Mouse (Mus musculus): ENCODE results near the gene Reep3. TPM values are rescaled to one million over a fixed set of nuclear protein-coding genes. Genes with fewer than 3 reads are reported as not detected.

Gene Reep3
- polyA plus RNA-seq, 1 experiment from 2014 or later = 28.7 TPM

DNA sequence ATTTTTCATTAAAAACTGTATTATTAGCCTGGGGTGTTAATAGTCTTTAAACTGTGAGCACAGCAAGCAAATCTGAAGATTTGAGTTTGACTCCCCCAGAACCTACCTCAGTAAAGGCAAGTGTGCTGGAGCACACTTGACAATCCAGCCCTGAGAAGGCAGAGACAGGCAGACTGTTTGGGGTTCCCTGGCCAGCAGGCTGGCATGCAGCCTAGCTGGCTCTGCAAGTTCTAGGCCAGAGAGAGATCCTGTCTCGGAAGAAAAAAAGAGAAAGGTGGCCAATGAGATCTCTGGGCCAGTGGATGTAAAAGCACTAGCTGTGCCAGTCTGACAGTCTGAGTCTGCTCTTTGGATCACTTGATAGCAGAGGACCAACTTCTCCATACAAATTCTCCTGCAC, 32.8 kb upstream of the Reep3 start:
- Histone ChIP-seq H3K9ac (ENCODE audit: low read length) (no peak overlapping the region), H3K27ac (replicated peaks in 1 of 2; ENCODE audit: control insufficient read depth in 1 of 2, insufficient read depth in 1 of 2, low read depth in 2 of 2, low read length in 2 of 2) (no peak overlapping the region), H3K9me3 (ENCODE audit: control insufficient read depth, low read length) (no peaks in the 10 kb centered on the region), H3K4me2 (ENCODE audit: low read length) (no peak overlapping the region), H3K4me1 (ENCODE audit: control insufficient read depth in 2 of 2, insufficient read depth in 2 of 2, low read length in 2 of 2) (peaks cover 9 to 34% of the 10 kb centered on the region in 2 experiments), H3K27me3 (ENCODE audit: control insufficient read depth, insufficient read depth, low read length) (no peaks in the 10 kb centered on the region), H3K4me3 (ENCODE audit: control insufficient read depth in 1 of 2, insufficient read depth in 1 of 2, low read depth in 1 of 2, low read length in 2 of 2) (no peak overlapping the region), H3K36me3 (ENCODE audit: control insufficient read depth, insufficient read depth, low read length) (no peaks in the 10 kb centered on the region)
- ATAC-seq (ENCODE audit: insufficient number of reproducible peaks, insufficient read depth, low FRiP score, low read depth) = no peak
- WGBS = 67% methylated on average over 1 of the region's 1 CpGs

DNA sequence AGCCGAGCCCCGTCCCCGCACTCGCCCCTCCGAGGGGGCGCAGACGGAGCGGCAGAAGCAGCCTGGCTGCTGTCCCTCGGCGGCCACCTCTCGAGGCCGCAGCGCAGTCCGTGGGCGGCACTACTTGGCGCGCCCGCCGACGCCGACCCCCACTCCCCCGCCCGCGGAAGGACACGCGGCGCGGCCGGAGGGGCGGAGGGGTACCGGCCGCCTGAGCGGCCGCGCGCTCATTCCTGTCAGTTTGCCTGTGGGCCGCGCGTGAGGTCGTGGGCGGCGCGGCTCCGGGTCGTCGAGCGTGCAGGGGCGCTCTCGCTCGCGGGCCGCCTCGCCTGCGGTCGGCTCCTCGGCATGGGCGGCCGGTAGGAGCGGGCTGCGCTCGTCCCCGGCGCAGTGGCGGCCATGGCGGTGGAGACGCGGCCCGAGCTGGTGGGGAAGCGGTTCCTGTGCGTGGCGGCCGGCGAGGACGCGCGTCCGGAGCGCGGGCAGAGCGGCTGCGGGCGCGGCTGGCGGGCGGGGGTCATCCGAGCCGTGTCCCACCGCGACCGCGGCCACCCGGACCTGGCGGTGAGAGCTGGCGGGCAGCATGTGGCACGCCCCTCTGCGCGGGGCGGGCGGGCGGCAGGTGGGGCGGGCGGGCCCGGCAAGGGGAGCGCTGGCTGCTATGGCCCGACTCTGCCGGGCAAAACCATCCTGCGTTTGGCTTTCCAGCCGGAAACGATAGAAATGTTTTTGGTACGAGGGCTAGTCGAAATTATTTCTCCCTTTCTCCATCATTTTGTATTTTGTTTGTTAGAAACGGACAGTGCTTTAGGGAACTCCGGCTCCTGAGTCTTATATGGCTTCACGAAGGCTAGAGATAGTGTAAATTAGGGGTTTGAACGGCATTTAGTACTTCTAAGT, 30.4 kb upstream of the Reep3 start:
- ATAC-seq (ENCODE audit: insufficient number of reproducible peaks, insufficient read depth, low FRiP score, low read depth) = peak; percentile 60
- Histone ChIP-seq H3K9ac (ENCODE audit: low read length) (peak overlapping the region; percentile 94), H3K4me1 (ENCODE audit: control insufficient read depth in 2 of 2, insufficient read depth in 2 of 2, low read length in 2 of 2) (peaks cover 14 to 52% of the 10 kb centered on the region in 2 experiments), H3K36me3 (ENCODE audit: control insufficient read depth, insufficient read depth, low read length) (no peaks in the 10 kb centered on the region), H3K27ac (replicated peaks in 1 of 2; ENCODE audit: control insufficient read depth in 1 of 2, insufficient read depth in 1 of 2, low read depth in 2 of 2, low read length in 2 of 2) (peak overlapping the region; percentile 90 to 91), H3K4me3 (ENCODE audit: control insufficient read depth in 1 of 2, insufficient read depth in 1 of 2, low read depth in 1 of 2, low read length in 2 of 2) (peak overlapping the region; percentile 94 to 99), H3K9me3 (ENCODE audit: control insufficient read depth, low read length) (no peaks in the 10 kb centered on the region), H3K4me2 (ENCODE audit: low read length) (peak overlapping the region; percentile 84), H3K27me3 (ENCODE audit: control insufficient read depth, insufficient read depth, low read length) (no peaks in the 10 kb centered on the region)
- WGBS = under 1% methylated on average over 103 of the region's 115 CpGs

DNA sequence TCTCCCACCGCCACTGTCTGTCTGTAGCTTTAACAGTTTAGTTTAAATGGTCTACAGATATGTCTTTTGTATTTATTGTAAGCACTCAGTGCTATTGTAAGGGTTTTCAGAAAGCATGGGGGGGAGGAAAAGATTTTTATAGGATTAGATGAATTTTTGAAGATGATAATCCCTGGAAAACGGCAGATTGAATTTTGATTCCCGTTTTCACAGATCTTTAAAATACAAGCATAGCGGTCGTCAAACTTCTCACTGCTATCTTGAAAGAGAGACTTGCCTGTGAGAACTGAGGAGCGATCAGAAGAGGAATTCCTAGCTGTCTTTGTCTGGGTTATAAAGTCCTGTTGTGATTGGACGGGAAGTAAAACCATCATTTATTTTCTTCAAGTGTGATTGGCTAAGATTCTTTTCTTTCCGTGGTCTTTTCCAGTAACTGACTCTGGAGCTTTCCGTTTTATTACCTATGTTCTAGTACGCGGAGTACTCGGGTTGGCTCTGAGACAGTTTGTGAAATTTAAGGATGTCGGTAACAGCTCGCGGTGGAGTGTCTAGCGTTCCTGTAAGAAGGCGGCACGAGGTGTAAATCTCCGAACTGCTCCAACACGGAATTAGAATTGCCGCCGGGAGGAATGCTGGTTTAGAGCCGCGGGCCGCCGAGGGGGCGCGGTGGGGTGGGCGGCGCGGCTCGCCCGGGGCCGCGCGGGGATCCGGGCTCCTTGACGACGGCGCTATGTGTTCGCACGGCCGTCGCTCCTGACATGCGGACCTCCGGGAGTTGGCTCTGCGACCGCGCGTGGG, 29.5 kb upstream of the Reep3 start:
- Histone ChIP-seq H3K4me2 (ENCODE audit: low read length) (peak overlapping the region; percentile 84), H3K36me3 (ENCODE audit: control insufficient read depth, insufficient read depth, low read length) (no peaks in the 10 kb centered on the region), H3K9ac (ENCODE audit: low read length) (peak overlapping the region; percentile 94), H3K4me3 (ENCODE audit: control insufficient read depth in 1 of 2, insufficient read depth in 1 of 2, low read depth in 1 of 2, low read length in 2 of 2) (peak overlapping the region; percentile 94 to 99), H3K9me3 (ENCODE audit: control insufficient read depth, low read length) (no peaks in the 10 kb centered on the region), H3K27me3 (ENCODE audit: control insufficient read depth, insufficient read depth, low read length) (no peaks in the 10 kb centered on the region), H3K4me1 (ENCODE audit: control insufficient read depth in 2 of 2, insufficient read depth in 2 of 2, low read length in 2 of 2) (peaks cover 13 to 47% of the 10 kb centered on the region in 2 experiments), H3K27ac (replicated peaks in 1 of 2; ENCODE audit: control insufficient read depth in 1 of 2, insufficient read depth in 1 of 2, low read depth in 2 of 2, low read length in 2 of 2) (peak overlapping the region; percentile 90 to 91)
- ATAC-seq (ENCODE audit: insufficient number of reproducible peaks, insufficient read depth, low FRiP score, low read depth) = peak; percentile 44
- WGBS = 2% methylated on average over 50 of the region's 50 CpGs

DNA sequence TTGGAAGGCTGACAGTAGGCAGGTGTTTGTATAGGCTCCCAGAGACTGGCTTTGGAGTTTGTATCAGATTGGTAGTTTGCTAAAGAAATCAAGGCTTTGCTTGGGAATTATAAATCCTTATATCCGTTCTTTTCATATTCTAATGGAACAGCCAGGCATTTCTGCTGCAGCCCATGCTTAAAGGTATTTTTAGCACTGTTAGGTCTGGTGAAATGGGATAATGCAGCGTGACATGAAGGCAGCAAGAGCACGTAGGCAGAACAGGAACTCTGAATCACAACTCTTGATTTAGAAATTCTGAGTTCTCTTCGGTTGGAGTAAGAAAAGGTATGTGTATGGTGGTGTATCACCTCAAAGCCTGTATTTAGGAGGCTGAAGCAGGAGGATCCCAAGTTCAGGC, 27.4 kb upstream of the Reep3 start:
- Histone ChIP-seq H3K4me1 (ENCODE audit: control insufficient read depth in 2 of 2, insufficient read depth in 2 of 2, low read length in 2 of 2) (peaks cover 17 to 58% of the 10 kb centered on the region in 2 experiments), H3K4me2 (ENCODE audit: low read length) (peak overlapping the region; percentile 51), H3K27me3 (ENCODE audit: control insufficient read depth, insufficient read depth, low read length) (no peaks in the 10 kb centered on the region), H3K27ac (replicated peaks in 1 of 2; ENCODE audit: control insufficient read depth in 1 of 2, insufficient read depth in 1 of 2, low read depth in 2 of 2, low read length in 2 of 2) (peak overlapping the region; percentile 81 to 89), H3K4me3 (ENCODE audit: control insufficient read depth in 1 of 2, insufficient read depth in 1 of 2, low read depth in 1 of 2, low read length in 2 of 2) (no peak overlapping the region), H3K9me3 (ENCODE audit: control insufficient read depth, low read length) (no peaks in the 10 kb centered on the region), H3K36me3 (ENCODE audit: control insufficient read depth, insufficient read depth, low read length) (no peaks in the 10 kb centered on the region), H3K9ac (ENCODE audit: low read length) (peak overlapping the region; percentile 56)
- no peak for ATAC-seq (ENCODE audit: insufficient number of reproducible peaks, insufficient read depth, low FRiP score, low read depth)
- WGBS = 23% methylated on average over 4 of the region's 4 CpGs

DNA sequence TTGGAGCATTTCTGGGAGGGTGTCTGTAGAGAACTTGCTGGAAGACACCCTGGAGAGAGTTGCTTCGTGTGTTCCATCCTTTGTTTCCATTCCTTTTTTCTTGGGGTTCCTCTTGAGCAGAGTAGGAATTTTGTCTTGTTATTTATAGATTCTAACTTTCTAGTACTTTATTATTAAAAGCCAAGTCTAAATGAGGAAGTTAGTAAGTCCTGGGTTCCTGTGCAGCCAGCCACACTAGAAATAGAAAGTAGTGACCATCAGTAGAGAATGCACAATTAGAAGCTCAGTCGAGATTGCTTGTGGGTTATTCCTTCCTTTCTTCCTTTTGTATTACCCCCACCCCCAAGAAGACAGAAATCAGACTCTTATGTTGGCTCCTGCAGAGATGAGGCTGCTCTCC, 27.0 kb upstream of the Reep3 start:
- peaks cover 17 to 62% of the 10 kb centered on the region in 2 experiments for H3K4me1 ChIP-seq (ENCODE audit: control insufficient read depth in 2 of 2, insufficient read depth in 2 of 2, low read length in 2 of 2)
- peak overlapping the region; percentile 51 for H3K4me2 ChIP-seq (ENCODE audit: low read length)
- peak overlapping the region; percentile 56 for H3K9ac ChIP-seq (ENCODE audit: low read length)
- H3K9me3 ChIP-seq (ENCODE audit: control insufficient read depth, low read length) = no peaks in the 10 kb centered on the region
- no peak for ATAC-seq (ENCODE audit: insufficient number of reproducible peaks, insufficient read depth, low FRiP score, low read depth)
- WGBS = 31% methylated on average over 2 of the region's 2 CpGs
- H3K36me3 ChIP-seq (ENCODE audit: control insufficient read depth, insufficient read depth, low read length) = no peaks in the 10 kb centered on the region
- H3K27me3 ChIP-seq (ENCODE audit: control insufficient read depth, insufficient read depth, low read length) = no peaks in the 10 kb centered on the region
- H3K4me3 ChIP-seq (ENCODE audit: control insufficient read depth in 1 of 2, insufficient read depth in 1 of 2, low read depth in 1 of 2, low read length in 2 of 2) = no peak overlapping the region
- peak overlapping the region; percentile 76 to 89 for H3K27ac ChIP-seq (replicated peaks in 1 of 2; ENCODE audit: control insufficient read depth in 1 of 2, insufficient read depth in 1 of 2, low read depth in 2 of 2, low read length in 2 of 2)

DNA sequence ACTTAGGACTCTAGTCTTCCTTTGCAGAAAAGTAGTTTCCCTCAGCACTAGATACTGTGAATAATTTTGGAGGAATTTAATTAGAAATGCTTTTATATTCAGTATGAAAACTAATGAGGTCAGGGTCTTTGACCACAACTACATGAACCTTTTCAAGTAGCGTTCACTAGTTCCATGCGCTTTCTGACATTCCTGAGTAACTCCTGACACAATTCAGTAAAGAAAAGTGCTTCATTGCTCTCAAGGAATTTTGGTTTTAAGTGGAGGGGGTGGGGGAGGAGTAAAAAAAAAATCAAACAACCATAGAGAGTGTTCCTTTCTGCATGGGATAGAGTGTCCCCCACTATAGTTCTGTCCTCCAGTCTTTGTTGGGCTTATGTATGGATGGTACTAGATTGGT, 23.9 kb upstream of the Reep3 start:
- Histone ChIP-seq H3K4me1 (ENCODE audit: control insufficient read depth in 2 of 2, insufficient read depth in 2 of 2, low read length in 2 of 2) (peaks cover 25 to 73% of the 10 kb centered on the region in 2 experiments), H3K36me3 (ENCODE audit: control insufficient read depth, insufficient read depth, low read length) (no peaks in the 10 kb centered on the region), H3K4me2 (ENCODE audit: low read length) (no peak overlapping the region), H3K27me3 (ENCODE audit: control insufficient read depth, insufficient read depth, low read length) (no peaks in the 10 kb centered on the region), H3K9ac (ENCODE audit: low read length) (no peak overlapping the region), H3K27ac (replicated peaks in 1 of 2; ENCODE audit: control insufficient read depth in 1 of 2, insufficient read depth in 1 of 2, low read depth in 2 of 2, low read length in 2 of 2) (no peak overlapping the region), H3K4me3 (ENCODE audit: control insufficient read depth in 1 of 2, insufficient read depth in 1 of 2, low read depth in 1 of 2, low read length in 2 of 2) (no peak overlapping the region), H3K9me3 (ENCODE audit: control insufficient read depth, low read length) (no peaks in the 10 kb centered on the region)
- no peak for ATAC-seq (ENCODE audit: insufficient number of reproducible peaks, insufficient read depth, low FRiP score, low read depth)
- WGBS = 79% methylated on average over 2 of the region's 2 CpGs

DNA sequence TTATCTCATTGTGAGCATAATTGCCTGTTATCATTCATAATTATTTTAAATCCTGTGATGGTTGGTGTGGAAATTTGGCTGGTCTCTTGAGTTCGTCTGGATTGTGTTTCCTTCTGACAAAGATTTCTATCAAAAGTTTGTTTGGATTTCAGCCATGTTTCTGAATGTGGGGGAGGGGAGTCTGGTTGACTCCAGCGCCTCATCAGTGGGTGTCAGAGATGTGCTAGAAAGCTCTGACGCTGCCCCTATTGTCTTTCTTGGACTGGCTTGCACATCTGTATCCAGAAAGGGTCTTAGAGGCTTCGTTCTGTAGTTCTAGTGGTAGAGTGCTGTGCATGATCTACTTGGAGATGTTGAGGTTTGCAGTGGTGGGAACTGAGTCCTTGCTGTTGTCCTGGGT, 23.4 kb upstream of the Reep3 start:
- no peak for ATAC-seq (ENCODE audit: insufficient number of reproducible peaks, insufficient read depth, low FRiP score, low read depth)
- Histone ChIP-seq H3K9ac (ENCODE audit: low read length) (no peak overlapping the region), H3K9me3 (ENCODE audit: control insufficient read depth, low read length) (no peaks in the 10 kb centered on the region), H3K4me2 (ENCODE audit: low read length) (no peak overlapping the region), H3K27ac (replicated peaks in 1 of 2; ENCODE audit: control insufficient read depth in 1 of 2, insufficient read depth in 1 of 2, low read depth in 2 of 2, low read length in 2 of 2) (no peak overlapping the region), H3K4me3 (ENCODE audit: control insufficient read depth in 1 of 2, insufficient read depth in 1 of 2, low read depth in 1 of 2, low read length in 2 of 2) (no peak overlapping the region), H3K36me3 (ENCODE audit: control insufficient read depth, insufficient read depth, low read length) (no peaks in the 10 kb centered on the region), H3K27me3 (ENCODE audit: control insufficient read depth, insufficient read depth, low read length) (no peaks in the 10 kb centered on the region), H3K4me1 (ENCODE audit: control insufficient read depth in 2 of 2, insufficient read depth in 2 of 2, low read length in 2 of 2) (peaks cover 25 to 73% of the 10 kb centered on the region in 2 experiments)
- 37% methylated on average over 4 of the region's 4 CpGs for WGBS

Data from heart, embryonic 14.5 days (tissue).